Mouse (Mus musculus) heart, embryonic 14.5 days (tissue): Measurements from ENCODE around the gene Chmp2b. TPM values are rescaled to one million over a fixed set of nuclear protein-coding genes. Genes with fewer than 3 reads are reported as not detected.

ENCODE experiments used
- ATAC-seq: fragments of 200-750 bp; cut with Nextera tagmentation; 2 replicates; pipeline ENCODE4 v1.8.0; 2017; ENCODE audit warnings: low read depth, moderate TSS enrichment; ENCODE audit not compliant: insufficient number of reproducible peaks, insufficient read depth, low FRiP score
- H3K27ac ChIP-seq, 2 experiments: fragments of 200-500 bp in 1 of 2; fragments of 300-500 bp in 1 of 2; sonication (generic) in 1 of 2; replicated peaks in 1 of 2; 2 replicates each; pipeline ENCODE4 v1.5.1; 2012 to 2014; ENCODE audit warnings: low read depth in 2 of 2, low read length in 2 of 2, control low read depth in 1 of 2, mild to moderate bottlenecking in 1 of 2, mixed read lengths in 1 of 2; ENCODE audit not compliant: control insufficient read depth in 1 of 2, insufficient read depth in 1 of 2
- H3K27me3 ChIP-seq: fragments of 300-500 bp; sonication (generic); 2 replicates; pipeline ENCODE4 v1.6.1; 2014; ENCODE audit warnings: mild to moderate bottlenecking, low read length, control low read depth; ENCODE audit not compliant: control insufficient read depth, insufficient read depth
- H3K36me3 ChIP-seq: fragments of 300-500 bp; sonication (generic); 2 replicates; pipeline ENCODE4 v1.6.1; 2014; ENCODE audit warnings: mild to moderate bottlenecking, control low read depth, low read length, mixed read lengths; ENCODE audit not compliant: control insufficient read depth, insufficient read depth
- H3K4me1 ChIP-seq, 2 experiments: fragments of 200-500 bp in 1 of 2; fragments of 300-500 bp in 1 of 2; sonication (generic) in 1 of 2; 2 replicates each; pipeline ENCODE4 v1.6.1; 2012 to 2014; ENCODE audit warnings: low read length in 2 of 2, control low read depth in 1 of 2, mixed read lengths in 1 of 2; ENCODE audit not compliant: control insufficient read depth in 2 of 2, insufficient read depth in 2 of 2
- H3K4me2 ChIP-seq: fragments of 300-500 bp; sonication (generic); 2 replicates; pipeline ENCODE4 v1.6.1; 2014; ENCODE audit warnings: mild to moderate bottlenecking, low read length
- H3K4me3 ChIP-seq, 2 experiments: fragments of 200-500 bp in 1 of 2; fragments of 300-500 bp in 1 of 2; sonication (generic) in 1 of 2; 2 replicates each; pipeline ENCODE4 v1.5.1; 2012 to 2014; ENCODE audit warnings: low read length in 2 of 2, mild to moderate bottlenecking in 2 of 2, control low read depth in 1 of 2, low read depth in 1 of 2, moderate library complexity in 1 of 2; ENCODE audit not compliant: control insufficient read depth in 1 of 2, insufficient read depth in 1 of 2
- H3K9ac ChIP-seq: fragments of 300-500 bp; sonication (generic); 2 replicates; pipeline ENCODE4 v1.6.1; 2014; ENCODE audit warnings: mild to moderate bottlenecking, low read length
- H3K9me3 ChIP-seq: fragments of 300-500 bp; sonication (generic); 2 replicates; pipeline ENCODE4 v1.6.1; 2016; ENCODE audit warnings: low read length, control low read depth; ENCODE audit not compliant: control insufficient read depth
- WGBS: fragments of 180-500 bp; shearing (Covaris S2); extraction: QIAGEN DNeasy Blood & Tissue Kit; methylation state at CpG from one replicate; pipeline ENCODE4 v1.1.7; 2014; 5-methylcytosine and 5-hydroxymethylcytosine counted together
- polyA plus RNA-seq: library from polyadenylated mRNA; unstranded; fragments of >200 nt; fragmentation: Nextera tagmentation; extraction: Ambion mirVana; gene quantifications from 2 replicates; pipeline ENCODE4 v1.2.1, GENCODE M21; 2014

The Chmp2b gene
- polyA plus RNA-seq, 1 experiment from 2014 or later = 60.5 TPM

GRCm38 (mm10) chr16:65564951-65565350 is 2.4 kb upstream of the Chmp2b start:
- Histone ChIP-seq H3K4me2 (no peak overlapping the region), H3K36me3 (no peaks in the 10 kb centered on the region), H3K9ac (no peak overlapping the region), H3K27ac (no peak overlapping the region), H3K27me3 (no peaks in the 10 kb centered on the region), H3K4me1 (peaks cover 3 to 4% of the 10 kb centered on the region in 2 experiments), H3K4me3 (no peak overlapping the region), H3K9me3 (no peaks in the 10 kb centered on the region)
- no peak for ATAC-seq
- 80% methylated on average over 1 of the region's 1 CpGs for WGBS

DNA sequence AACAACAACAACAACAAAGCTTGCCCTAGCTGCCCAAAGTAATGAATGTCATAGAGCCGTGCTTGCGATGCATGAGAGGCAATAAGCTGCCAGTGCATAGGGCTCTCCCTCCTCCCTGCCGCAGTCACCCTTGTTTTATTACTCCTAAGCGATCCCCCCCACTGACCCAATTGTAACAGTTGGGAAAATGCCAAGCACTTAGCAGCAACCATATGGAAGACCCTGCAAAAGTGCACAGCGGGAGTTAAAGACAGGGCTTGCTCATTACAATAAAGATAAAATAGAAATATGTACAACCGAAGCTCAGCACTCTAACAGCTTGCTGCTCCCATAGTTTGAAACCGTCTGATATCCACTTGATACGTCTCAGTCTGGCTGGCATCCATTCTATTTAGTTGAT is 1.8 kb upstream of the Chmp2b start:
- H3K27ac ChIP-seq = no peak overlapping the region
- no peak for ATAC-seq
- no peak overlapping the region for H3K9ac ChIP-seq
- H3K4me3 ChIP-seq = no peak overlapping the region
- 66% methylated on average over 8 of the region's 8 CpGs for WGBS
- H3K9me3 ChIP-seq = no peaks in the 10 kb centered on the region
- H3K36me3 ChIP-seq = no peaks in the 10 kb centered on the region
- no peaks in the 10 kb centered on the region for H3K27me3 ChIP-seq
- H3K4me1 ChIP-seq = peaks cover 4 to 5% of the 10 kb centered on the region in 2 experiments
- H3K4me2 ChIP-seq = no peak overlapping the region

DNA sequence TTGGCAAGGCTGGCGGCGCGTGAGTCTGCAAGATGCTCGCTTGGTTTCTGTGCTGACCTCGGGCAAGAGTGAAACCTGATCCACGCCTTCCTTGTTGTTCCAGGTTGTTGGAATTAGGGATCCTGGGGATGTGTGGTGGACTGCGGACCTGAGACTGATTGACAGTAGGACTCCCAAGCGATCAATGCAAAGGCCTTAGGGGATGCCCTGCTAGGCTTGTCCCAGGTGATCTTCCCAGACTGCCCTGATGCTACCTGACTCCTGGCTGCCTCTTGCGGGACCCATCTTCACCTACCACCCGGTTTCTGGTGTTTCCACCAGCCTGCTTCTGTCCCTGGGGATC is 309 bp upstream of the Chmp2b start:
- under 1% methylated on average over 10 of the region's 10 CpGs for WGBS
- peaks cover 4 to 5% of the 10 kb centered on the region in 2 experiments for H3K4me1 ChIP-seq
- H3K9me3 ChIP-seq = no peaks in the 10 kb centered on the region
- peak overlapping the region; percentile 86 for H3K4me2 ChIP-seq
- H3K27ac ChIP-seq = no peak overlapping the region; a peak in 1 of 4 replicates
- no peaks in the 10 kb centered on the region for H3K27me3 ChIP-seq
- H3K4me3 ChIP-seq = peak overlapping the region; percentile 81 to 86
- peak overlapping the region; percentile 96 for H3K9ac ChIP-seq
- ATAC-seq = 0 out of 2 replicates have a peak, but pooled peaks have one; percentile 8
- H3K36me3 ChIP-seq = no peaks in the 10 kb centered on the region

- peak overlapping the region; percentile 86 for H3K4me2 ChIP-seq
- peak overlapping the region; percentile 96 for H3K9ac ChIP-seq
- no peaks in the 10 kb centered on the region for H3K36me3 ChIP-seq
- peaks cover 4 to 5% of the 10 kb centered on the region in 2 experiments for H3K4me1 ChIP-seq
- ATAC-seq = no peak
- WGBS = 13% methylated on average over 8 of the region's 8 CpGs
- H3K4me3 ChIP-seq = peak overlapping the region; percentile 81 to 86
- H3K9me3 ChIP-seq = no peaks in the 10 kb centered on the region
- no peaks in the 10 kb centered on the region for H3K27me3 ChIP-seq
- 0 out of 4 replicates have a peak overlapping the region, but pooled peaks of 1 of the 2 experiments have one; percentile 24 for H3K27ac ChIP-seq
Observed at GRCm38 (mm10) chr16:65560996-65561962, 1.2 kb downstream of the Chmp2b start.

GRCm38 (mm10) chr16:65559591-65559990 is 2.9 kb downstream of the Chmp2b start:
- 66% methylated on average over 2 of the region's 2 CpGs for WGBS
- no peak overlapping the region for H3K4me3 ChIP-seq
- H3K9ac ChIP-seq = no peak overlapping the region
- ATAC-seq = no peak
- H3K9me3 ChIP-seq = no peaks in the 10 kb centered on the region
- H3K4me2 ChIP-seq = no peak overlapping the region
- H3K27ac ChIP-seq = no peak overlapping the region
- H3K27me3 ChIP-seq = no peaks in the 10 kb centered on the region
- H3K4me1 ChIP-seq = peaks cover 4 to 5% of the 10 kb centered on the region in 2 experiments
- no peaks in the 10 kb centered on the region for H3K36me3 ChIP-seq

DNA sequence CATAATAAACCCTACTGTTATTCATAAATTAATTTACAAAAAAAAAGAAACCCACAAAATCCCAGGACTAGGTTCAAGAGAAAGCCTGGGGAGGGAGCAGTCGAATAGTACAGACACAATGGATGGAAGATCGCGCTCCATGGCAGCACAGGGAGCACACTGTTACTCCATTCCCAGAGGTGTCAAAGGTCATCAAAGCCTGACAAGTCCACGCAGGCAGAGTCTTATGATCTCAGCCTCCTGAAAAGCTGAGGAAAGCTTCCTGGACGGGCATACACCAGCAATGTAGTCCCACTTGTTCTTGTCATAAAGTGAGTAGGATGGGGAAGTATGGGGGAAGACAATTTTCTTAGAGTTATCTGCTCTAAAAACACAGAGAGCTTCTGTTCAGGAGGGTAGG is 5.2 kb downstream of the Chmp2b start:
- Histone ChIP-seq H3K36me3 (no peaks in the 10 kb centered on the region), H3K27me3 (no peaks in the 10 kb centered on the region), H3K9ac (no peak overlapping the region), H3K27ac (no peak overlapping the region), H3K9me3 (no peaks in the 10 kb centered on the region), H3K4me2 (no peak overlapping the region), H3K4me3 (no peak overlapping the region), H3K4me1 (peaks cover 4 to 5% of the 10 kb centered on the region in 2 experiments; a peak in 3 of 4 replicates)
- ATAC-seq = no peak
- WGBS = 71% methylated on average over 5 of the region's 5 CpGs

- Histone ChIP-seq H3K4me1 (no peaks in the 10 kb centered on the region), H3K27me3 (no peaks in the 10 kb centered on the region), H3K4me2 (no peak overlapping the region), H3K9me3 (no peaks in the 10 kb centered on the region), H3K4me3 (no peak overlapping the region), H3K36me3 (peaks cover 7% of the 10 kb centered on the region; the same call in 1 of the 2 replicates), H3K27ac (no peak overlapping the region), H3K9ac (no peak overlapping the region)
- no peak for ATAC-seq
- WGBS = 72% methylated on average over 5 of the region's 5 CpGs
Observed at GRCm38 (mm10) chr16:65554267-65554666, 8.3 kb downstream of the Chmp2b start.
